Mouse (Mus musculus) heart, embryonic 13.5 days (tissue): ENCODE data around the gene Sdr39u1. TPM values are rescaled to one million over a fixed set of nuclear protein-coding genes. Genes with fewer than 3 reads are reported as not detected.

Experiments used
- ATAC-seq: fragments of 200-750 bp; cut with Nextera tagmentation; 2 replicates; pipeline ENCODE4 v1.8.0; 2017; ENCODE audit warnings: moderate TSS enrichment; ENCODE audit not compliant: insufficient number of reproducible peaks, low FRiP score, low TSS enrichment; ENCODE audit errors: extremely low read depth
- H3K27ac ChIP-seq: fragments of 300-500 bp; sonication (generic); replicated peaks from 2 replicates; pipeline ENCODE4 v1.5.1; 2015; ENCODE audit warnings: moderate library complexity, mild to moderate bottlenecking, inconsistent platforms
- H3K27me3 ChIP-seq: fragments of 300-500 bp; sonication (generic); replicated peaks from 2 replicates; pipeline ENCODE4 v1.6.1; 2015; ENCODE audit warnings: mild to moderate bottlenecking, inconsistent platforms
- H3K36me3 ChIP-seq: fragments of 300-500 bp; sonication (generic); 2 replicates; pipeline ENCODE4 v1.6.1; 2015; ENCODE audit warnings: mild to moderate bottlenecking, inconsistent platforms
- H3K4me1 ChIP-seq: fragments of 300-500 bp; sonication (generic); 2 replicates; pipeline ENCODE4 v1.6.1; 2015; ENCODE audit warnings: inconsistent platforms
- H3K4me2 ChIP-seq: fragments of 300-500 bp; sonication (generic); 2 replicates; pipeline ENCODE4 v1.6.1; 2015; ENCODE audit warnings: inconsistent platforms, mild to moderate bottlenecking, moderate library complexity
- H3K4me3 ChIP-seq: fragments of 300-500 bp; sonication (generic); 2 replicates; pipeline ENCODE4 v1.5.1; 2015; ENCODE audit warnings: moderate library complexity, mild to moderate bottlenecking, inconsistent platforms
- H3K9ac ChIP-seq: fragments of 300-500 bp; sonication (generic); 2 replicates; pipeline ENCODE4 v1.6.1; 2015; ENCODE audit warnings: inconsistent platforms, mild to moderate bottlenecking, moderate library complexity
- H3K9me3 ChIP-seq: fragments of 300-500 bp; sonication (generic); 2 replicates; pipeline ENCODE4 v1.6.1; 2016; ENCODE audit warnings: inconsistent platforms
- WGBS: fragments of 180-500 bp; shearing (Covaris S2); methylation state at CpG from one replicate; pipeline ENCODE4 v1.1.7; 2015; ENCODE audit warnings: mixed read lengths; 5-methylcytosine and 5-hydroxymethylcytosine counted together
- polyA plus RNA-seq: library from polyadenylated mRNA; unstranded; fragments of >200 nt; fragmentation: Nextera tagmentation; extraction: Ambion mirVana; gene quantifications from 2 replicates; pipeline ENCODE4 v1.2.1, GENCODE M21; 2015

The Sdr39u1 gene
- polyA plus RNA-seq, 1 experiment from 2014 or later = 48.2 TPM

DNA sequence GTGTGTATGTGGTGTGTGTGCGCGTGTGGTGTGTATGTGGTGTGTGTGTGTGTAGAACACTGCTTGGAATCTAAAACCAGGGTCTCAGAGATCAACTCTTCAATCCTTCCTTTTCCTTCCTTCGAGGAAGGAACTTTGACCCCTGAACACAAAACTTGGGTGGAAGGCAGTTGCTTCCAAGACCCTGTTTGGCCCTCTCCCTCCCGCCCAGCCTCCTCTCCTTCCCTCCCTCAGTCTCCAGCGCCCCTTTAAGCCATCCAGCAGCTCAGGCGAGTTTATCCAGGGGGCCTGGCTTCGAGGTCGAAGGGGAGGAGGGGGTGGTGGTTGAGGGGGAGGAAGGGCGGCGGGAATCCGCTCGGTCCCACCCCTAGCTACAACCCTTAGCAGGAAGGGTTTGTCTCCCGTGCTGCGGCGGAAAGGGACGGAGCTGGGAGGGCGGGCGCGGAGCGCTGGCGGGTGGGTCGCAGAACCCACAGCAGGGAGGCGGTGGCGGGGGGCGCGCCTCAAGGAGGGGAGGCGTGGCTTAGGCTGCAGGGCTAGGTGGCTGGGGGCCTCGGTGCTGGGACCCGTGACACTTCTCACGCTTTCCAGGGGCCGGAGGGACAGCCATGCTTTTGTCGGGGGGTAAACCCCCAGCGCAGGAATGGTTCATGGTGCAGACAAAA lies 46.3 kb downstream of the Sdr39u1 start, which contains the start of gene Nynrin:
Nynrin (plus strand) TSS at position 390 of the 665 bp plus-strand sequence.
- peak within 1 kb of the TSS; percentile 96 for H3K27ac ChIP-seq
- peak; percentile 78 for ATAC-seq
- peak within 1 kb of the TSS; percentile 74 for H3K4me3 ChIP-seq
- peaks cover 54% of the 10 kb centered on the region for H3K4me1 ChIP-seq
- 2% methylated on average over 32 of the region's 33 CpGs for WGBS
- peak within 1 kb of the TSS; percentile 86 for H3K4me2 ChIP-seq
- H3K36me3 ChIP-seq = peaks cover 15% of the 10 kb centered on the region
- H3K27me3 ChIP-seq = no peaks in the 10 kb centered on the region
- H3K9ac ChIP-seq = peak within 1 kb of the TSS; percentile 91
- H3K9me3 ChIP-seq = no peaks in the 10 kb centered on the region

GRCm38 (mm10) chr14:55852646-55853551 lies 47.2 kb downstream of the Sdr39u1 start:
- Histone ChIP-seq H3K9ac (peak overlapping the region; percentile 91), H3K27ac (peak overlapping the region; percentile 96), H3K4me2 (peak overlapping the region; percentile 86), H3K9me3 (no peaks in the 10 kb centered on the region), H3K27me3 (no peaks in the 10 kb centered on the region), H3K4me3 (peak overlapping the region; percentile 74), H3K36me3 (peaks cover 9% of the 10 kb centered on the region), H3K4me1 (peaks cover 46% of the 10 kb centered on the region)
- peak; percentile 56 for ATAC-seq
- WGBS = 6% methylated on average over 11 of the region's 11 CpGs

DNA sequence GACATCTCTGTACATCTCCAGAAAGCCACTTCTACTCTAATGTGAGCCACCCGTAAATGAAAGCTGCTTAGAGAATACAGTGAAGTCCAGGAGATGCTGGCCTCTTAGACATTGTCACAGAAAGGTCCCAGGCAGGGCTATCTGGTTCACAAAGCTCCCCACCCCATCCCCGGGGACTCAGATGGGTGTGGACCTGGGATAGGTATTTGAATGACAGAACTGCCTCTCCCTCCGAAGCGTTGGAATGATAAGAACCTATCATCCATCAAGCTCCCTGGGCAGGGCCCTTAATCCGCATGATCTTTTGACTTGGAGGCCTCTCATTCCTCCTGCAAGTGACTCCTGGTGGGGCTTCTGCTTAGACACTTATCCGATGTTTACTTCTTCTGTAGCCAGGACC lies 49.2 kb downstream of the Sdr39u1 start:
- H3K36me3 ChIP-seq = no peaks in the 10 kb centered on the region
- H3K9ac ChIP-seq = no peak overlapping the region
- no peak overlapping the region for H3K27ac ChIP-seq
- no peaks in the 10 kb centered on the region for H3K27me3 ChIP-seq
- no peaks in the 10 kb centered on the region for H3K9me3 ChIP-seq
- H3K4me2 ChIP-seq = no peak overlapping the region
- 40% methylated on average over 6 of the region's 6 CpGs for WGBS
- H3K4me1 ChIP-seq = peaks cover 26% of the 10 kb centered on the region
- no peak for ATAC-seq
- H3K4me3 ChIP-seq = no peak overlapping the region

Other genes starting within 250 kb of the Sdr39u1 start
- gene Mdp1, start 239.8 kb downstream of the Sdr39u1 start, polyA plus RNA-seq = 74.3 and 83.3 TPM in 2 replicates
- 39.3 and 47.4 TPM in 2 replicates for gene Gmpr2, start 228.4 kb downstream of the Sdr39u1 start, polyA plus RNA-seq
- 471 and 507 TPM in 2 replicates for gene Nedd8, start 228.2 kb downstream of the Sdr39u1 start, polyA plus RNA-seq
- 30.9 and 32.1 TPM in 2 replicates for gene Tinf2, start 218.5 kb downstream of the Sdr39u1 start, polyA plus RNA-seq
- 0.23 and 0.25 TPM in 2 replicates for gene Tgm1, start 186.4 kb downstream of the Sdr39u1 start, polyA plus RNA-seq
- 22.8 and 23.4 TPM in 2 replicates for gene Rabggta, start 178.0 kb downstream of the Sdr39u1 start, polyA plus RNA-seq
- 54.8 and 66.9 TPM in 2 replicates for gene Dhrs1, start 154.6 kb downstream of the Sdr39u1 start, polyA plus RNA-seq
- 22.8 and 23.9 TPM in 2 replicates for gene Nop9, start 154.6 kb downstream of the Sdr39u1 start, polyA plus RNA-seq
- gene Cideb, start 141.8 kb downstream of the Sdr39u1 start, polyA plus RNA-seq = 1.2 and 2.1 TPM in 2 replicates
- gene Ltb4r2, start 138.9 kb downstream of the Sdr39u1 start, polyA plus RNA-seq = 0.25 and 0.27 TPM in 2 replicates
- 0.48 and 0.71 TPM in 2 replicates for gene Ltb4r1, start 134.3 kb downstream of the Sdr39u1 start, polyA plus RNA-seq
- gene Adcy4, start 116.2 kb downstream of the Sdr39u1 start, polyA plus RNA-seq = 17.7 TPM in 2 replicates
- 18.8 and 20.6 TPM in 2 replicates for gene Ripk3, start 111.4 kb downstream of the Sdr39u1 start, polyA plus RNA-seq
- 12.5 and 14.0 TPM in 2 replicates for gene Nfatc4, start 77.1 kb downstream of the Sdr39u1 start, polyA plus RNA-seq
- gene Nynrin, start 46.3 kb downstream of the Sdr39u1 start, polyA plus RNA-seq = 16.5 and 18.2 TPM in 2 replicates
- gene Cbln3, start 15.9 kb downstream of the Sdr39u1 start, polyA plus RNA-seq = 0.27 and 0.31 TPM in 2 replicates
- gene Khnyn, start 15.3 kb downstream of the Sdr39u1 start, polyA plus RNA-seq = 9.5 and 9.8 TPM in 2 replicates
- 0.78 and 0.86 TPM in 2 replicates for gene Cma1, start 44.4 kb upstream of the Sdr39u1 start, polyA plus RNA-seq
- gene Cma2, start 50.7 kb upstream of the Sdr39u1 start, polyA plus RNA-seq = not detected in 2 replicates
- gene Mcpt1, start 117.7 kb upstream of the Sdr39u1 start, polyA plus RNA-seq = not detected in 2 replicates
- gene Mcpt9, start 130.2 kb upstream of the Sdr39u1 start, polyA plus RNA-seq = not detected in 2 replicates
- gene Mcpt2, start 141.7 kb upstream of the Sdr39u1 start, polyA plus RNA-seq = not detected in 2 replicates
- gene Mcpt4, start 162.0 kb upstream of the Sdr39u1 start, polyA plus RNA-seq = 0.35 and 0.48 TPM in 2 replicates
- gene Mcpt8, start 185.0 kb upstream of the Sdr39u1 start, polyA plus RNA-seq = 0.18 TPM in 1 of 2 replicates, not detected in the other
- gene Ctsg, start 202.3 kb upstream of the Sdr39u1 start, polyA plus RNA-seq = 0.33 and 0.64 TPM in 2 replicates
- gene Gzme, start 220.3 kb upstream of the Sdr39u1 start, polyA plus RNA-seq = not detected in 2 replicates
- gene Gzmd, start 232.3 kb upstream of the Sdr39u1 start, polyA plus RNA-seq = not detected in 2 replicates